Mouse (Mus musculus) lung, postnatal 25 days (tissue): ENCODE results near the gene Ltc4s.

Experiments used
- DNase-seq: peaks from one replicate; pipeline ENCODE4 v3.0.0; 2022; ENCODE audit warnings: low spot score

Ltc4s gene

GRCm38 (mm10) chr11:50201590-50201989 is 36.8 kb downstream of the Ltc4s start:
- DNase-seq = no peak

- no peak for DNase-seq
Measured at GRCm38 (mm10) chr11:50200613-50201012, 37.8 kb downstream of the Ltc4s start.

DNA sequence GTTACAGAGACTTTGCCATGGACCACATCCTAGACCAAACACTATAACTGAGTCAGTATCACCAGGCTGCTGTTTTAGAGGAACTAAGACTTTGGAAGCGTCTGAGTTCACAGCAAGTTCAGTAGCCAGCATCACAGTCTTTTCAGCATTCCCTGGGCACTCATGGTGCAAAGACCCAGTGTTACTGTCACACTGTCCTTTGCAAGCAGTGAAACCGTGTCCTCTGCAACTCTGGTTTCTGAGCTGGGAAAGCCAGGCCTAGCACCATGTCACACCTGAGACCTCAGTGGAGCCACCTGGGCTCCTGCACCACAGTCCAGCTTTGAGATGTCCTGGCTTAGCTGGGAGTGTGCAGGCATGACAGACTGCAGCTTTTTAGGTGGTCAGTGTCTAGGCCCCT is 39.5 kb downstream of the Ltc4s start:
- DNase-seq = no peak

GRCm38 (mm10) chr11:50198219-50198846 is 40.1 kb downstream of the Ltc4s start:
- no peak for DNase-seq

DNA sequence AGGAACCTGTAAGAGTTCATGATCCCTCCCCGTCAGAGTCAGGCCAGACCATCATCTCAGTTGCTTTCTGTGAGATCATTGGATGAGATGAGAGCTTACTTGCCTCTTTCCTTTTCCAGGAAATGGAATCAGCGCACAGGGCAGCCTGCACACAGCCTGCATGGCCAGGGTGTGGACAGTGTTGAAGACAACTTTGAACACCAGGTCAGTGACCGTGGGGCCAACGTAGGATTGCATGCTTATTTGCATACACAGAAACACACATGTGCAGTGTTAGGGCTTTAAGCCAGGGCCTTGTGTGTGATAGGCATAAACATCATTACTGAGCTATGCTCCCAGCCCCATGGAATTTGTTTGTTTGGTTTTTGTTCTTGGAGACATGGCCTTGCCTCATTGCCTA is 40.9 kb downstream of the Ltc4s start:
- DNase-seq = no peak

GRCm38 (mm10) chr11:50194793-50195192 is 43.6 kb downstream of the Ltc4s start:
- no peak for DNase-seq

- DNase-seq = no peak
Measured at GRCm38 (mm10) chr11:50194070-50194469, 44.3 kb downstream of the Ltc4s start.

- DNase-seq = no peak
Measured at GRCm38 (mm10) chr11:50192278-50192677, 46.1 kb downstream of the Ltc4s start.

- no peak for DNase-seq
Measured at GRCm38 (mm10) chr11:50190362-50190761, 48.1 kb downstream of the Ltc4s start.

- no peak for DNase-seq
Measured at GRCm38 (mm10) chr11:50188682-50189081, 49.7 kb downstream of the Ltc4s start.
